Mouse (Mus musculus): ENCODE measurements around the gene Nampt.

GRCm38 (mm10) chr12:32820688-32821503 is 1.6 kb downstream of the Nampt start:
- TF ChIP-seq CTCF (IDR thresholded peaks at IDR 0.05; ENCODE audit: low read depth) (peak; percentile 53), EP300 (optimal IDR thresholded peaks at IDR 0.05) (no peak)

Measured in stomach, postnatal 0 days (tissue).